Mouse (Mus musculus) intestine, postnatal 0 days (tissue): ENCODE measurements around the gene Chd1l. TPM values are rescaled to one million over a fixed set of nuclear protein-coding genes. Genes with fewer than 3 reads are reported as not detected.

Experiments used
- ATAC-seq: fragments of 200-750 bp; cut with Nextera tagmentation; 2 replicates; pipeline ENCODE4 v1.8.0; 2017; ENCODE audit warnings: mild to moderate bottlenecking, moderate TSS enrichment, moderate library complexity
- H3K27ac ChIP-seq: fragments of 300-500 bp; sonication (generic); 2 replicates; pipeline ENCODE4 v1.5.1; 2014; ENCODE audit warnings: mild to moderate bottlenecking, low read depth, low read length, moderate library complexity
- H3K27me3 ChIP-seq: fragments of 300-500 bp; sonication (generic); replicated peaks from 2 replicates; pipeline ENCODE4 v1.6.1; 2014; ENCODE audit warnings: low read length, mixed read lengths; ENCODE audit not compliant: control insufficient read depth, insufficient read depth
- H3K36me3 ChIP-seq: fragments of 300-500 bp; sonication (generic); 2 replicates; pipeline ENCODE4 v1.6.1; 2014; ENCODE audit warnings: mild to moderate bottlenecking, moderate library complexity; ENCODE audit not compliant: control insufficient read depth, insufficient read depth
- H3K4me1 ChIP-seq: fragments of 300-500 bp; sonication (generic); replicated peaks from 2 replicates; pipeline ENCODE4 v1.6.1; 2014; ENCODE audit warnings: antibody characterized with exemption, low read length, mixed read lengths; ENCODE audit not compliant: control insufficient read depth, insufficient read depth
- H3K4me2 ChIP-seq: fragments of 300-500 bp; sonication (generic); replicated peaks from 2 replicates; pipeline ENCODE4 v1.6.1; 2014; ENCODE audit warnings: low read depth, mild to moderate bottlenecking, moderate library complexity
- H3K4me3 ChIP-seq: fragments of 300-500 bp; sonication (generic); 2 replicates; pipeline ENCODE4 v1.5.1; 2014; ENCODE audit warnings: low read depth, low read length
- H3K9ac ChIP-seq: fragments of 300-500 bp; sonication (generic); 2 replicates; pipeline ENCODE4 v1.6.1; 2014; ENCODE audit warnings: mild to moderate bottlenecking, low read depth, low read length
- H3K9me3 ChIP-seq: fragments of 300-500 bp; sonication (generic); 2 replicates; pipeline ENCODE4 v1.6.1; 2016; ENCODE audit warnings: mixed run types; ENCODE audit not compliant: control insufficient read depth
- CTCF ChIP-seq: sonication (generic); IDR thresholded peaks from 2 replicates; pipeline ENCODE4 v1.5.1; 2016; ENCODE audit warnings: low read depth, mild to moderate bottlenecking, control low read depth, antibody characterized with exemption, moderate library complexity
- WGBS: fragments of 180-500 bp; shearing (Covaris S2); extraction: QIAGEN DNeasy Blood & Tissue Kit; methylation state at CpG from one replicate; pipeline ENCODE4 v1.1.7; 2014; 5-methylcytosine and 5-hydroxymethylcytosine counted together
- polyA plus RNA-seq: library from polyadenylated mRNA; unstranded; fragments of >200 nt; fragmentation: Nextera tagmentation; extraction: Ambion mirVana; gene quantifications from 2 replicates; pipeline ENCODE4 v1.2.1, GENCODE M21; 2015

Chd1l gene
- polyA plus RNA-seq, 1 experiment from 2014 or later: 9.0 TPM

- H3K27ac ChIP-seq: no peak overlapping the region
- no peak for TF ChIP-seq CTCF
- H3K9me3 ChIP-seq: no peaks in the 10 kb centered on the region
- no peak overlapping the region for H3K4me3 ChIP-seq
- WGBS: 27% methylated on average over 2 of the region's 2 CpGs
- no peak overlapping the region for H3K4me2 ChIP-seq
- ATAC-seq: no peak
- H3K27me3 ChIP-seq: no peaks in the 10 kb centered on the region
- no peaks in the 10 kb centered on the region for H3K36me3 ChIP-seq
- peaks cover 10% of the 10 kb centered on the region for H3K4me1 ChIP-seq
- H3K9ac ChIP-seq: no peak overlapping the region
Observed at GRCm38 (mm10) chr3:97624611-97625010, 14.6 kb upstream of the Chd1l start.

GRCm38 (mm10) chr3:97620657-97621056 is 10.7 kb upstream of the Chd1l start:
- no peaks in the 10 kb centered on the region for H3K36me3 ChIP-seq
- ATAC-seq: peak; percentile 81
- no peak overlapping the region for H3K9ac ChIP-seq
- 37% methylated on average over 4 of the region's 4 CpGs for WGBS
- no peak overlapping the region for H3K4me2 ChIP-seq
- TF ChIP-seq CTCF: no peak
- H3K27me3 ChIP-seq: no peaks in the 10 kb centered on the region
- H3K4me3 ChIP-seq: no peak overlapping the region
- H3K9me3 ChIP-seq: no peaks in the 10 kb centered on the region
- H3K27ac ChIP-seq: peak overlapping the region; percentile 50
- H3K4me1 ChIP-seq: no peaks in the 10 kb centered on the region

- no peaks in the 10 kb centered on the region for H3K4me1 ChIP-seq
- no peak for TF ChIP-seq CTCF
- peak overlapping the region; percentile 28; the same call in 1 of the 2 replicates for H3K27ac ChIP-seq
- H3K9ac ChIP-seq: no peak overlapping the region
- ATAC-seq: peak; percentile 48
- WGBS: 40% methylated on average over 8 of the region's 8 CpGs
- H3K36me3 ChIP-seq: no peaks in the 10 kb centered on the region
- H3K27me3 ChIP-seq: no peaks in the 10 kb centered on the region
- no peaks in the 10 kb centered on the region for H3K9me3 ChIP-seq
- no peak overlapping the region for H3K4me3 ChIP-seq
- peak overlapping the region; percentile 32; the same call in 1 of the 2 replicates for H3K4me2 ChIP-seq
Observed at GRCm38 (mm10) chr3:97617899-97618298, 7.9 kb upstream of the Chd1l start.

GRCm38 (mm10) chr3:97617091-97617825 is 7.3 kb upstream of the Chd1l start:
- Histone ChIP-seq H3K27ac (peak overlapping the region; percentile 28; the same call in 1 of the 2 replicates), H3K4me2 (peak overlapping the region; percentile 32; the same call in 1 of the 2 replicates), H3K4me1 (no peaks in the 10 kb centered on the region), H3K36me3 (no peaks in the 10 kb centered on the region), H3K27me3 (no peaks in the 10 kb centered on the region), H3K9ac (no peak overlapping the region), H3K4me3 (no peak overlapping the region), H3K9me3 (no peaks in the 10 kb centered on the region)
- WGBS: 94% methylated on average over 18 of the region's 19 CpGs
- ATAC-seq: no peak
- TF ChIP-seq CTCF: no peak

GRCm38 (mm10) chr3:97615933-97616332 is 5.9 kb upstream of the Chd1l start:
- Histone ChIP-seq H3K4me2 (no peak overlapping the region), H3K4me1 (no peaks in the 10 kb centered on the region), H3K27ac (no peak overlapping the region), H3K9ac (no peak overlapping the region), H3K4me3 (no peak overlapping the region), H3K9me3 (no peaks in the 10 kb centered on the region), H3K27me3 (no peaks in the 10 kb centered on the region), H3K36me3 (no peaks in the 10 kb centered on the region)
- no peak for ATAC-seq
- no peak for TF ChIP-seq CTCF
- WGBS: 72% methylated on average over 4 of the region's 4 CpGs

- H3K9ac ChIP-seq: no peak overlapping the region
- no peaks in the 10 kb centered on the region for H3K9me3 ChIP-seq
- no peaks in the 10 kb centered on the region for H3K27me3 ChIP-seq
- ATAC-seq: peak; percentile 77
- H3K4me2 ChIP-seq: no peak overlapping the region
- TF ChIP-seq CTCF: no peak
- WGBS: 11% methylated on average over 1 of the region's 1 CpGs
- no peaks in the 10 kb centered on the region for H3K36me3 ChIP-seq
- no peaks in the 10 kb centered on the region for H3K4me1 ChIP-seq
- H3K27ac ChIP-seq: no peak overlapping the region
- H3K4me3 ChIP-seq: no peak overlapping the region
Observed at GRCm38 (mm10) chr3:97615154-97615553, 5.2 kb upstream of the Chd1l start.
